Mouse (Mus musculus): ENCODE measurements around the gene Asap2. TPM values are rescaled to one million over a fixed set of nuclear protein-coding genes. Genes with fewer than 3 reads are reported as not detected.

Gene Asap2
- polyA plus RNA-seq, 1 experiment: 6.6 TPM

GRCm38 (mm10) chr12:21139560-21139959 is 149.3 kb downstream of the Asap2 start:
- no peak for TF ChIP-seq POLR2A (IDR thresholded peaks at IDR 0.05; ENCODE audit: borderline replicate concordance, control insufficient read depth, low read depth, low read length)
- no peak for TF ChIP-seq CTCF (IDR thresholded peaks at IDR 0.05; ENCODE audit: control insufficient read depth, insufficient read depth, low read length)
- Histone ChIP-seq H3K27ac (ENCODE audit: control insufficient read depth, insufficient read depth, low read depth, low read length, poor library complexity) (no peak overlapping the region), H3K4me1 (ENCODE audit: control insufficient read depth, insufficient read depth, low read length) (peaks cover 2% of the 10 kb centered on the region; the same call in 1 of the 2 replicates), H3K4me3 (replicated peaks; ENCODE audit: control insufficient read depth, low read depth, low read length) (no peak overlapping the region)
- WGBS: 57% methylated on average over 4 of the region's 4 CpGs

DNA sequence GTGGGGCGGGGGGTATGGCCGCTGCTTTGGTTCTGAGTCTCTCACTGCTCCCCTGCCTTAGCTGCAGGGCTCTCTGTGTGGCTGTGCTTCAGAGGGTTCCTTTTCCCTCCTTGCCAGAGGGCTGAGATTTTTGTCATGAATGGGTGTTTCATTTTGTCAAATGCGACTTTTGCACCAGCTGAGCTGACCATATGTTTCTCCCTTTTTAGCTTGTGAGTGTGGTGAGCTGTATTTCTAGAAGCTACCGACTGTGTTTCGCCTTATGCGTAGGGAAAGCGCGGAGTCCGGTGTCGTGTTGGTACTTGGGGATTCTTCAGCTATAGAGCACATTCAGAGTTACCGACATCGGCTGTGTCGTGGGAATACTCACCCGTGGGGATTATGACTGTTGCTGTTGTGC is 149.9 kb downstream of the Asap2 start:
- H3K4me1 ChIP-seq (ENCODE audit: control insufficient read depth, insufficient read depth, low read length): peaks cover 2% of the 10 kb centered on the region; the same call in 1 of the 2 replicates
- H3K4me3 ChIP-seq (replicated peaks; ENCODE audit: control insufficient read depth, low read depth, low read length): no peak overlapping the region
- TF ChIP-seq POLR2A (IDR thresholded peaks at IDR 0.05; ENCODE audit: borderline replicate concordance, control insufficient read depth, low read depth, low read length) (no peak), CTCF (IDR thresholded peaks at IDR 0.05; ENCODE audit: control insufficient read depth, insufficient read depth, low read length) (no peak)
- 89% methylated on average over 14 of the region's 14 CpGs for WGBS
- no peak overlapping the region for H3K27ac ChIP-seq (ENCODE audit: control insufficient read depth, insufficient read depth, low read depth, low read length, poor library complexity)

- H3K4me1 ChIP-seq (ENCODE audit: control insufficient read depth, insufficient read depth, low read length): peaks cover 2% of the 10 kb centered on the region; the same call in 1 of the 2 replicates
- WGBS: 72% methylated on average over 6 of the region's 6 CpGs
- TF ChIP-seq POLR2A (IDR thresholded peaks at IDR 0.05; ENCODE audit: borderline replicate concordance, control insufficient read depth, low read depth, low read length): no peak
- TF ChIP-seq CTCF (IDR thresholded peaks at IDR 0.05; ENCODE audit: control insufficient read depth, insufficient read depth, low read length): no peak
- H3K4me3 ChIP-seq (replicated peaks; ENCODE audit: control insufficient read depth, low read depth, low read length): no peak overlapping the region
- no peak overlapping the region for H3K27ac ChIP-seq (ENCODE audit: control insufficient read depth, insufficient read depth, low read depth, low read length, poor library complexity)
Measured at GRCm38 (mm10) chr12:21140741-21141308, 150.6 kb downstream of the Asap2 start.

DNA sequence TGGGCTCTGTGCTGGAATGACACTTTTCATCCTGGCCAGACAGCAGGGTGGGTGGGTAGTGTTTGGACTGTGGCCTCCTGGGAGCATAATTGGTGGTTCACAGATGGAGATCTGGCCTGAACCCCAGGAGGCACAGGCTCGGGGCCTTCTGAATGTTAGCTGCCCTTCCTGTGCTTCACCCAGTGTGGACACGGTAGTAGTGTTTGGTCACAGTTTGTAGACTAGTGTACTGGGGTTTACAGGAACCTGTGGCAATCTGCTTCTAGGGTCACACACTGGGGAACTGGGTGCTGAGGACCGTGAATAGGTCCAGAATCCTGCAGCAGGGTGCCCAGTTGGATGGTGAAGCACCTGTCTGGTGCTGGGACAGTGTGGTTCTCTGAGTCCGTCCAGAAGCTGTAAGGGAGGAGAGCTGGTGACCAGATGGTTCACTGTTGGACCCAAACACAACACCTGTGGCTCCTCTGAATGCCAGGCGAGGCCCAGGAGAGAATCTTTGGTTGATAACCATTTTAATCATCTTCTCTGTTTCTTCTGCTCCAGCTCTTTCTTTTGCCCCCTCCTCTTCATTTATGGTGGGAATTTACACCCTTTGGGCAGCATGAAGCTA is 151.5 kb downstream of the Asap2 start:
- no peak overlapping the region for H3K27ac ChIP-seq (ENCODE audit: control insufficient read depth, insufficient read depth, low read depth, low read length, poor library complexity)

DNA sequence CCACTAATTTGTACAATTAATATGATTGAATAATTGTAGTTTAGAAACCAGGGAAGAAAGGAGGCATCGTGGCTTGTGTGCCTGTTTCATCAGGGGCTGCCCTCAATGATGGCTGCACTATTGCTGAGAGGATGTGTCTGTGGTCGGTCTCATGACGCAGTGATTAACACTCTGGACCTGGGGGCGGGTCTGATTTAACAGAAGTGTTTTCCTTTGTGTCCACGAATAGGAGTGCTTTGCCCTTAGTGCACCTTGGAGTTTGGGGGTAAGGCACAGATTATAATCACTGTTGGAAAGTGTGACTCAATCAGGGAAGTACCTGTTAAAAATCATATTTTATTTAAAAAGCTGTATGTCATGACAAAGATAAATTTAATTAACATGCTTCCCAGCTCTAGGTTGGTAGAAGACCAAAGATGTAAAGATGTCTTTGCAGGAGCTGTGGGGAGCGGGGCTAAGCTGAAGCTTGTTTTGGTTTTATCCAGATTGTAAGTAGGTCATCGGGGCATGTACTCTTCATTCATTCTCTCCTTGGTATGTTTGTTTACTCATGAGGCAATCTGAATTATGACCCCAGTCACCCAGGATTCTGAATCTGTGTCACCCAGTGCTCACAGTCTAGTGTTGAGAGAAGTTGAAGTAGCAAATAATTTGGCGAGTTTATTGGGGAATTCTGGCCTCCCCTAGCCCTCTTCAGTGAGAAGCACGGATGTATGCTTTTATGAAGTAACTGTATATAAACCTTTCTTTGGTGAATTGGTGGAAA is 152.4 kb downstream of the Asap2 start:
- WGBS: 53% methylated on average over 9 of the region's 9 CpGs
- Histone ChIP-seq H3K4me1 (ENCODE audit: control insufficient read depth, insufficient read depth, low read length) (peaks cover 2% of the 10 kb centered on the region; the same call in 1 of the 2 replicates), H3K4me3 (replicated peaks; ENCODE audit: control insufficient read depth, low read depth, low read length) (no peak overlapping the region), H3K27ac (ENCODE audit: control insufficient read depth, insufficient read depth, low read depth, low read length, poor library complexity) (no peak overlapping the region)
- TF ChIP-seq POLR2A (IDR thresholded peaks at IDR 0.05; ENCODE audit: borderline replicate concordance, control insufficient read depth, low read depth, low read length) (no peak), CTCF (IDR thresholded peaks at IDR 0.05; ENCODE audit: control insufficient read depth, insufficient read depth, low read length) (no peak)

More for the DNA sequence above, 151.5 kb downstream of the Asap2 start:
- no peak for TF ChIP-seq CTCF (IDR thresholded peaks at IDR 0.05; ENCODE audit: control insufficient read depth, insufficient read depth, low read length)
- TF ChIP-seq POLR2A (IDR thresholded peaks at IDR 0.05; ENCODE audit: borderline replicate concordance, control insufficient read depth, low read depth, low read length): no peak
- H3K4me3 ChIP-seq (replicated peaks; ENCODE audit: control insufficient read depth, low read depth, low read length): no peak overlapping the region
- H3K4me1 ChIP-seq (ENCODE audit: control insufficient read depth, insufficient read depth, low read length): peaks cover 2% of the 10 kb centered on the region; the same call in 1 of the 2 replicates
- 72% methylated on average over 5 of the region's 5 CpGs for WGBS

DNA sequence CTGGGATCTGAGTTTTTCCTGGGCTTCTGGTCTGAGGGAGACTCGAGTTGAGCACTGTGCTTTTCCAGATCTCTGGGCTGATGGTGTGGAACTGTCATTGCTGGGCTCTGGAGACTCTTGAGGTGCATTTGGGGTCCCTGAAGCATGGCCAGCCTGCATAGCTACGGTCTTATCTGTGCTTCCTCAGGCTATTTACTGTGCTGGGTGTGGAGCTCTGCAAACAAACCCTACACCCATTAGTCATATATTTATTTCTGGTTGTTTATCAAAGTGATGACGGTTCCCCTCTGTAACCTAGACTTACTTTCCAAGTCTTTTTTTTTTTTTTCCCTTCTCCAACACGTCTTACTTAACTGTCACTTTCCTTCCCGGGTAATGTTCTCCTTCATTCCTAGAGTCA is 154.3 kb downstream of the Asap2 start:
- WGBS: 57% methylated on average over 5 of the region's 5 CpGs
- H3K4me1 ChIP-seq (ENCODE audit: control insufficient read depth, insufficient read depth, low read length): peaks cover 2% of the 10 kb centered on the region; the same call in 1 of the 2 replicates
- H3K27ac ChIP-seq (ENCODE audit: control insufficient read depth, insufficient read depth, low read depth, low read length, poor library complexity): peak overlapping the region; percentile 58
- TF ChIP-seq CTCF (IDR thresholded peaks at IDR 0.05; ENCODE audit: control insufficient read depth, insufficient read depth, low read length) (no peak), POLR2A (IDR thresholded peaks at IDR 0.05; ENCODE audit: borderline replicate concordance, control insufficient read depth, low read depth, low read length) (no peak)
- no peak overlapping the region for H3K4me3 ChIP-seq (replicated peaks; ENCODE audit: control insufficient read depth, low read depth, low read length)

- Histone ChIP-seq H3K27ac (ENCODE audit: control insufficient read depth, insufficient read depth, low read depth, low read length, poor library complexity) (peak overlapping the region; percentile 58), H3K4me1 (ENCODE audit: control insufficient read depth, insufficient read depth, low read length) (peaks cover 2% of the 10 kb centered on the region; the same call in 1 of the 2 replicates), H3K4me3 (replicated peaks; ENCODE audit: control insufficient read depth, low read depth, low read length) (no peak overlapping the region)
- 70% methylated on average over 5 of the region's 5 CpGs for WGBS
- TF ChIP-seq POLR2A (IDR thresholded peaks at IDR 0.05; ENCODE audit: borderline replicate concordance, control insufficient read depth, low read depth, low read length): no peak
- no peak for TF ChIP-seq CTCF (IDR thresholded peaks at IDR 0.05; ENCODE audit: control insufficient read depth, insufficient read depth, low read length)
Measured at GRCm38 (mm10) chr12:21145050-21145449, 154.8 kb downstream of the Asap2 start.

DNA sequence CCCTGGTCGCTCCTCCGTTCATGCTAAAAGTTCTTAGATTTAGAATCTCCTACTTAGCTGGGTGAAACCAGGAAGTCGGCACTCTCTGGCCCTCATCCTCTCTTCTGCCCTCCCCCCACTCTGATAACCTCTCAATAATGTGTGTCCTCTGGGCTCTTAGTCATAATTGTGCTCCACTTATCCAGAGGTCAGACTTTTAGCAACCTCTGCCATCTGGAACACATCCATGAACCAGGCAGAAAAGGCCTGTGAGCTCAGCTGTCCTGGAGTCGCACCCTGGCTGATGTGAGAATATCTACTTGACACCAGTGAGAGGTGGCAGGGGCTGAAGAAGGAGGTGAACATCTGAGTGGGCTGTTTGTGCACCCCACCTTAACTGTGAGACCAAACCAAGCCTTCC is 156.6 kb downstream of the Asap2 start:
- 79% methylated on average over 4 of the region's 4 CpGs for WGBS

More for the DNA sequence above, 156.6 kb downstream of the Asap2 start:
- peaks cover 2% of the 10 kb centered on the region; the same call in 1 of the 2 replicates for H3K4me1 ChIP-seq (ENCODE audit: control insufficient read depth, insufficient read depth, low read length)
- no peak for TF ChIP-seq POLR2A (IDR thresholded peaks at IDR 0.05; ENCODE audit: borderline replicate concordance, control insufficient read depth, low read depth, low read length)
- no peak for TF ChIP-seq CTCF (IDR thresholded peaks at IDR 0.05; ENCODE audit: control insufficient read depth, insufficient read depth, low read length)
- no peak overlapping the region for H3K27ac ChIP-seq (ENCODE audit: control insufficient read depth, insufficient read depth, low read depth, low read length, poor library complexity)
- no peak overlapping the region for H3K4me3 ChIP-seq (replicated peaks; ENCODE audit: control insufficient read depth, low read depth, low read length)

All from bone marrow, adult 2 months (tissue).